Mouse (Mus musculus) myocyte (in vitro differentiated cells): ENCODE results near the gene Shroom3. TPM values are rescaled to one million over a fixed set of nuclear protein-coding genes. Genes with fewer than 3 reads are reported as not detected.

Experiments
- H3K27me3 ChIP-seq: one replicate; pipeline ENCODE4 v1.6.1; 2011; ENCODE audit not compliant: control insufficient read depth, insufficient read depth, insufficient read length
- H3K36me3 ChIP-seq: one replicate; pipeline ENCODE4 v1.6.1; 2011; ENCODE audit not compliant: control insufficient read depth, insufficient read depth
- H3K4me2 ChIP-seq: one replicate; pipeline ENCODE4 v1.6.1; 2011; ENCODE audit warnings: low read depth, control low read depth
- H3K4me3 ChIP-seq: one replicate; pipeline ENCODE4 v1.5.1; 2011; ENCODE audit warnings: mild to moderate bottlenecking, control low read depth, moderate library complexity
- H3K79me2 ChIP-seq: one replicate; pipeline ENCODE4 v1.6.1; 2011; ENCODE audit not compliant: control insufficient read depth, insufficient read depth
- H3ac ChIP-seq: one replicate; pipeline ENCODE4 v1.6.1; 2011; ENCODE audit not compliant: control insufficient read depth, insufficient read length
- CEBPB ChIP-seq: IDR thresholded peaks from 2 replicates; pipeline ENCODE4 v1.6.1; 2011; ENCODE audit warnings: mild to moderate bottlenecking, moderate library complexity; ENCODE audit not compliant: poor library complexity, insufficient read depth, severe bottlenecking
- E2F4 ChIP-seq: IDR thresholded peaks from one replicate; pipeline ENCODE4 v1.6.1; 2011; ENCODE audit warnings: mild to moderate bottlenecking, control low read depth, moderate library complexity; ENCODE audit not compliant: insufficient read depth
- MAX ChIP-seq: IDR thresholded peaks from one replicate; pipeline ENCODE4 v1.6.1; 2011; ENCODE audit warnings: low read depth, mild to moderate bottlenecking, control low read depth
- MYOD1 ChIP-seq, 3 experiments: IDR thresholded peaks; one replicate each; pipeline ENCODE4 v1.6.1; 2011; ENCODE audit warnings: control low read depth in 2 of 3, low read depth in 2 of 3, mild to moderate bottlenecking in 2 of 3, moderate library complexity in 1 of 3; ENCODE audit not compliant: insufficient read length in 2 of 3, control insufficient read depth in 1 of 3
- MYOG ChIP-seq, 3 experiments: IDR thresholded peaks; one replicate each; pipeline ENCODE4 v1.6.1; 2011; ENCODE audit warnings: control low read depth in 2 of 3, low read depth in 2 of 3, mild to moderate bottlenecking in 2 of 3; ENCODE audit not compliant: insufficient read length in 2 of 3, control insufficient read depth in 1 of 3, insufficient read depth in 1 of 3
- POLR2A ChIP-seq: IDR thresholded peaks from one replicate; pipeline ENCODE4 v1.6.1; 2011; ENCODE audit warnings: low read depth, mild to moderate bottlenecking, control low read depth, moderate library complexity; ENCODE audit not compliant: insufficient read length
- POLR2AphosphoS2 ChIP-seq: IDR thresholded peaks from one replicate; pipeline ENCODE4 v1.6.1; 2011; ENCODE audit warnings: low read depth, control low read depth; ENCODE audit not compliant: insufficient read length
- REST ChIP-seq: IDR thresholded peaks from one replicate; pipeline ENCODE4 v1.6.1; 2011; ENCODE audit warnings: mild to moderate bottlenecking, control low read depth, moderate library complexity; ENCODE audit not compliant: insufficient read depth, insufficient read length
- SRF ChIP-seq: IDR thresholded peaks from one replicate; pipeline ENCODE4 v1.6.1; 2011; ENCODE audit warnings: low read depth; ENCODE audit not compliant: control insufficient read depth, insufficient read length
- TCF12 ChIP-seq: IDR thresholded peaks from one replicate; pipeline ENCODE4 v1.6.1; 2011; ENCODE audit warnings: mild to moderate bottlenecking, control low read depth; ENCODE audit not compliant: poor library complexity, insufficient read depth, severe bottlenecking
- TCF3 ChIP-seq: IDR thresholded peaks from one replicate; pipeline ENCODE4 v1.6.1; 2011; ENCODE audit warnings: low read depth, control low read depth; ENCODE audit not compliant: insufficient read length
- USF1 ChIP-seq: IDR thresholded peaks from one replicate; pipeline ENCODE4 v1.6.1; 2011; ENCODE audit warnings: low read depth, mild to moderate bottlenecking, control low read depth, moderate library complexity
- polyA plus RNA-seq: library from polyadenylated mRNA; unstranded; fragments of >200 nt; fragmentation: generic; extraction: Trizol; gene quantifications from one replicate; pipeline ENCODE4 v1.2.1, GENCODE M21; 2012; ENCODE audit warnings: missing spikeins

Shroom3 gene
- polyA plus RNA-seq, 1 experiment, result 7.1 TPM

DNA sequence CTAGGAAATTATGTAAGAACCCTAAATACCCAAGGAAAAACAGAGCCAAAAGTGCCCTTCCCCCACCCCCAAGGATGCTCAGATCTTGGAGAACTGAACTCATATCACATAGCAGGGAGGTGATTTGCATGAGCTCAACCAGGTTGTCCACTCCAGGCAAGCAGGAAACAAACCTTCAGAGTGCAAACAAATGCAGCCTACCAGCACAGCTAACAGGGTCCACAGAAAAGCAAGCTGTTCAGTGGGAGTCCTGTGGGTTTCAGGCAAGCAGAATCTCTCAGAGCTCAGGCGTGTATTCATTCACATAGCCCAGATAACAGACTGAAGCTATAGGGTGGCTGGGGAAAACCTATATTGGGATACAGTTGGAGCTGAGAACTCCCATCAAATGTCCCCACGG, 286.7 kb downstream of the Shroom3 start:
- TF ChIP-seq USF1, result no peak
- no peak for TF ChIP-seq TCF12
- TF ChIP-seq TCF3, result no peak
- TF ChIP-seq MYOG (IDR thresholded peaks at IDR 0.05; ENCODE audit: control insufficient read depth in 1 of 3, insufficient read depth in 1 of 3, insufficient read length in 2 of 3, low read depth in 2 of 3), result no peak
- TF ChIP-seq MYOD1 (IDR thresholded peaks at IDR 0.05; ENCODE audit: control insufficient read depth in 1 of 3, insufficient read length in 2 of 3, low read depth in 2 of 3), result no peak
- no peak for TF ChIP-seq POLR2A
- no peak for TF ChIP-seq CEBPB
- TF ChIP-seq POLR2AphosphoS2, result no peak
- TF ChIP-seq E2F4, result no peak
- TF ChIP-seq MAX, result no peak
- TF ChIP-seq SRF, result no peak
- TF ChIP-seq REST, result no peak
- no peak overlapping the region for H3K4me2 ChIP-seq
- no peaks in the 10 kb centered on the region for H3K79me2 ChIP-seq
- H3K36me3 ChIP-seq, result no peaks in the 10 kb centered on the region
- no peaks in the 10 kb centered on the region for H3K27me3 ChIP-seq
- H3K4me3 ChIP-seq, result no peak overlapping the region
- no peak overlapping the region for H3ac ChIP-seq

DNA sequence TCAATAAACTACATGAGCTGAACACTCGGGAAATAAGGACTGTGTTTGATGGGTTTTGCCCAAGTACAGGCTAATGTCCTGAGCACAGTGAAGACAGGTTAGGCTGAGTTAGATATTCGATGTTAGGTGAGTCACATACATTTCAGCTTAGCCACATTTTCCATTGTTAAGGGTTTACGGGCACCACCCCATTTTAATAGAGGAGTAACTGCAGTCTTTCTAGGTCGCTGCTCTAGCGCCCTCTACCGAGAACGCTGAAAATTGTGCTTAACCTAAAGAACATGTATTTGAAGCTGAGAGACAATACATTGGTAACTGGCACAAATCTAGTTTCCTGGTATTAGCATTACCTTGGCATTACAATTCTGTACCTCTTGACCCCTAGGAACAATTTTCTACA, 287.2 kb downstream of the Shroom3 start:
- Histone ChIP-seq H3K27me3 (no peaks in the 10 kb centered on the region), H3K4me3 (no peak overlapping the region), H3K4me2 (no peak overlapping the region), H3K36me3 (no peaks in the 10 kb centered on the region), H3ac (no peak overlapping the region), H3K79me2 (no peaks in the 10 kb centered on the region)
- no peak for TF ChIP-seq SRF
- no peak for TF ChIP-seq MAX
- no peak for TF ChIP-seq USF1
- no peak for TF ChIP-seq POLR2A
- no peak for TF ChIP-seq MYOD1 (IDR thresholded peaks at IDR 0.05; ENCODE audit: control insufficient read depth in 1 of 3, insufficient read length in 2 of 3, low read depth in 2 of 3)

DNA sequence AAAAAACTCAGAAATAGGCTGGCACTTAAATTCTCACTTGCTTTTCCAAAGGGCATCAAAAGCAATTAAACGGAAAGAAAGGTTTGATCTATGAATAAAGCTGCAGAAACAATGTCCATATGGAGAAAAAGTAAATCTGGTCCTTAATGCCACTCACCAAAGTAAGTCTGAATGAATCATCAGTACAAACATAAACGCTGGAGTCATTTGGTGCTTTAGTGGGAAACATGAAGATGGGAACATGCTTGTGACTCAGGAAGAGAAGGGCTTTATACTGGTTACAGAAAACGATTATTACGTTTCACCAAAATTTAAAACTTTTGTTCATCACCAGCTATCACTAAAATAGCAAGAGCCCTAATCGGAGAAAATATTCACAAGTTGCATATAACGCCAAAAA, 297.2 kb downstream of the Shroom3 start:
- H3ac ChIP-seq, result no peak overlapping the region
- no peaks in the 10 kb centered on the region for H3K79me2 ChIP-seq
- no peak overlapping the region for H3K4me3 ChIP-seq
- no peaks in the 10 kb centered on the region for H3K36me3 ChIP-seq
- peak overlapping the region; percentile 1 for H3K4me2 ChIP-seq
- H3K27me3 ChIP-seq, result no peaks in the 10 kb centered on the region
- no peak for TF ChIP-seq TCF3

DNA sequence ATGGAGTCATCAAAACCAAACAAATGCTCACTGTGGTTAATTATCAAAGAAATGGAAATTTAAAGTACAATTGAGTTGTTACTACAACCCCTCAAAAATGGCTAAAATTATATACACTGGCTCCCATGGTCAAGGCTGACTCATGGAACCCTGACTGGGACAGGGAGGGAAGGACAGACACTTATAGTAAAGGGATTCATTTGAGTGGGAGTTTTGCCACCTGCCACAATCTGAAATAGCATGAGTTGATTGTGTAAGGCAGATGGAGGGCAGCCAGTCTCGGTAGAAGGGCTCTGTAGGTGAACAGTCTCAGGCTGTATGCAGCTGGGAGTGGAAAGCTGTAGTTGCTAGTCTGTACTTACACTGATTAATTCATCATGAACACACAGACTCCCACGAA, 297.6 kb downstream of the Shroom3 start:
- Histone ChIP-seq H3ac (no peak overlapping the region), H3K4me2 (peak overlapping the region; percentile 1), H3K36me3 (no peaks in the 10 kb centered on the region), H3K4me3 (no peak overlapping the region), H3K79me2 (no peaks in the 10 kb centered on the region), H3K27me3 (no peaks in the 10 kb centered on the region)
- TF ChIP-seq TCF3 (no peak), CEBPB (0 out of 2 replicates have a peak, but pooled peaks have one; percentile 17), POLR2AphosphoS2 (no peak), E2F4 (no peak), POLR2A (no peak), TCF12 (no peak), MAX (no peak), MYOD1 (IDR thresholded peaks at IDR 0.05; ENCODE audit: control insufficient read depth in 1 of 3, insufficient read length in 2 of 3, low read depth in 2 of 3) (peak in 1 of 3 experiments; percentile 57)

DNA sequence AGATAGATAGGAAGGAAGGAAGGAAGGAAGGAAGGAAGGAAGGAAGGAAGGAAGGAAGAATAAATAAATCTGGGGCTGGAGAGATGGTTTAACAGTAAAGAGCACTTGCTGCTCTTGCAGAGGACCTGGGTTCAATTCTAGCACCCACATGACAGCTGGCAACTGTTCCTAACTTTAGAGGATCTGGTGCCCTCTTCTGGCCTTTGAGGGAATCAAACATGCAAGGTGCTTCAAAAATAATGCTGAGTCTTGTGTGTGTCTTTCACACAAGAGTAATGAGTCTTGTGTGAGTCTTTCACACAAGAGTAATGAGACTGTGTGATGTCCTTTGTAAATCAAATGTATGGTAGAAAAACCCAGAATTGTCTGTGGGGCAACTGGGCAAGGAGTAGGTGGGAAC, 299.4 kb downstream of the Shroom3 start:
- Histone ChIP-seq H3ac (no peak overlapping the region), H3K4me2 (no peak overlapping the region), H3K36me3 (no peaks in the 10 kb centered on the region), H3K27me3 (no peaks in the 10 kb centered on the region), H3K79me2 (no peaks in the 10 kb centered on the region), H3K4me3 (no peak overlapping the region)
- TF ChIP-seq REST, result no peak
- no peak for TF ChIP-seq E2F4
- no peak for TF ChIP-seq TCF12
- TF ChIP-seq USF1, result no peak
- TF ChIP-seq CEBPB, result no peak
- no peak for TF ChIP-seq TCF3
- no peak for TF ChIP-seq MYOG (IDR thresholded peaks at IDR 0.05; ENCODE audit: control insufficient read depth in 1 of 3, insufficient read depth in 1 of 3, insufficient read length in 2 of 3, low read depth in 2 of 3)
- TF ChIP-seq POLR2AphosphoS2, result no peak
- no peak for TF ChIP-seq SRF
- no peak for TF ChIP-seq MYOD1 (IDR thresholded peaks at IDR 0.05; ENCODE audit: control insufficient read depth in 1 of 3, insufficient read length in 2 of 3, low read depth in 2 of 3)
- no peak for TF ChIP-seq MAX
- TF ChIP-seq POLR2A, result no peak

DNA sequence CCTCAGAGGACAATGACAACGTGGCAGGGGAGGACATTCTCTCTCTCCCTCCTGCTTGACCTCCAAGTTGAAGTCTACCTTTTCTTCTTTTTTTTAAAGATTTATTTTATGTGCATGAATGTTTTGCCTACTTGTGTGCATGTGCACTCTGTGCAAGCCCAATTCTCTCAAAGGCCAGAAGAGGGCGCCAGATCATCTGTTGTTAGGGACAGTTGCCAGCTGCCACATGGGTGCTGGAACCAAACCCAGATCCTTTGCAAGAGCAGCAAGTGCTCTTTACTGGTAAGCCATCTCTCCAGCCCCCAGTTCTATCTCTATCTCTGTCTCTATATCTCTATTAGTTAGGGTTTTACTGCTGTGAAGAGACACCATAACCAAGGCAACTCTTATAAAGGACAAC, 300.7 kb downstream of the Shroom3 start:
- H3K4me3 ChIP-seq, result no peak overlapping the region
- no peak for TF ChIP-seq MAX
- TF ChIP-seq POLR2A, result no peak
- TF ChIP-seq TCF12, result no peak
- H3ac ChIP-seq, result no peak overlapping the region

More for the DNA sequence above, 300.7 kb downstream of the Shroom3 start:
- H3K4me2 ChIP-seq, result no peak overlapping the region
- no peaks in the 10 kb centered on the region for H3K36me3 ChIP-seq
- no peaks in the 10 kb centered on the region for H3K27me3 ChIP-seq
- H3K79me2 ChIP-seq, result no peaks in the 10 kb centered on the region
